Mouse (Mus musculus) spleen, adult 2 months (tissue): ENCODE measurements at regions not wholly inside any gene's neighbourhood (a gene's known extent, or its start where the extent isn't known, plus 50 kb on each side); places are given as distances from the start of the nearest gene placed in this dataset.

ENCODE experiments used
- CTCF ChIP-seq: fragments of 200-500 bp; IDR thresholded peaks from 2 replicates; pipeline ENCODE4 v1.5.1; 2011; ENCODE audit warnings: mild to moderate bottlenecking, inconsistent platforms; ENCODE audit not compliant: insufficient read depth, insufficient read length, insufficient replicate concordance; ENCODE audit errors: extremely low read depth
- POLR2A ChIP-seq: fragments of 200-500 bp; IDR thresholded peaks from 2 replicates; pipeline ENCODE4 v1.6.1; 2011; ENCODE audit warnings: low read depth, low read length, inconsistent platforms

GRCm38 (mm10) chr11:89175511-89175910 is 101.9 kb downstream of the Gm525 start:
- TF ChIP-seq CTCF (no peak), POLR2A (no peak)
